Mouse (Mus musculus) bone marrow, adult 2 months (tissue): ENCODE measurements around the gene Slc4a1.

Source experiments
- CTCF ChIP-seq: fragments of 200-500 bp; IDR thresholded peaks from 2 replicates; pipeline ENCODE4 v1.5.1; 2011; ENCODE audit warnings: low read length, control low read depth; ENCODE audit not compliant: control insufficient read depth, insufficient read depth
- POLR2A ChIP-seq: fragments of 200-500 bp; IDR thresholded peaks from 2 replicates; pipeline ENCODE4 v1.6.1; 2011; ENCODE audit warnings: low read depth, mild to moderate bottlenecking, control low read depth, low read length, borderline replicate concordance; ENCODE audit not compliant: control insufficient read depth

DNA sequence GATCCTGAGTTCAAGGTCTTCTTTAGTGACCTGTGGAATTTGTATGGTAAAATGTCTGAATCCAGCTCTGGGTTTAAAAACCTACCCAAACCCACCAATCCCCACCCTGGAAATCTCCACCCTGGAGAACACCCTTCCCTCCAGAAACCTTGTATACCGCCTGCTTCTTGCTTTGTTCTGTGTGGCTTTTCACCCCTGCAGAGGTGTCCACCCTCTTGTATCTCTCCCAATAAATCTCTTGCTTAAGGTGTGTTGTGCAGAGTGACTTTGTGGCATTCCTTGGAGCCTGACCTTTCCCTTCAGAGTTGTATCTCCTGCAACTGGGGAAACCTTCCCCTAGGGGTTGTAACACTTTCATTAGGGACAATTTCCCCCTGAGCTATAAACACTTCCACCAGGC lies 28.1 kb downstream of the Slc4a1 start:
- TF ChIP-seq CTCF = no peak
- TF ChIP-seq POLR2A = no peak
